Mouse (Mus musculus): ENCODE results near the gene Cdkl5. TPM values are rescaled to one million over a fixed set of nuclear protein-coding genes. Genes with fewer than 3 reads are reported as not detected.

The Cdkl5 gene
- polyA plus RNA-seq, 1 experiment from 2014 or later = 2.2 TPM

DNA sequence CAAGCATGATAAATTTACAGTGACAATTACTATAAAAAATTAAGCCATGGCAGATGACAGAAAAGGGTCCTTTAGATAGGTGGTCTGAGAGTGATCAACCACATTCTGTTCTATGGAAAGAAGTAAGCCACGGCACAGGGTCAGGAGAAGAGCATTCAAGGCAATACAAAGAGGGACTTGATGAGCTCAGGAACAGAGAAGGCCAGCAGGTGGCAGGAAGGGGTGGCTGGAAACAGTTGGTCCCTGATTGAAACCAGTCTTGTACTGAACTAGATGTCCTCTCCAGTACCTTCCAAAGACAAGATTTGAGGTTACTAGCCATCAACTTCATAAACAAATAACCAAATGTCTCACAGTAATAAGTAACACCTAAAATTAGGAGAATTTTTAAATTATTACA is 59.0 kb downstream of the Cdkl5 start:
- no peak for ATAC-seq (ENCODE audit: low read depth)
- WGBS = 63% methylated on average over 1 of the region's 1 CpGs
- H3K9ac ChIP-seq (ENCODE audit: low read length) = no peak overlapping the region
- peaks cover 1% of the 10 kb centered on the region; the same call in 1 of the 2 replicates for H3K9me3 ChIP-seq (ENCODE audit: control insufficient read depth, low read length)
- no peaks in the 10 kb centered on the region for H3K4me1 ChIP-seq (replicated peaks; ENCODE audit: control insufficient read depth, insufficient read depth, low read length)
- H3K36me3 ChIP-seq (ENCODE audit: control insufficient read depth, insufficient read depth, low read length) = no peaks in the 10 kb centered on the region
- no peaks in the 10 kb centered on the region for H3K27me3 ChIP-seq (ENCODE audit: control insufficient read depth, insufficient read depth, low read depth, low read length)
- no peak overlapping the region for H3K27ac ChIP-seq (ENCODE audit: low read length)
- H3K4me2 ChIP-seq (ENCODE audit: low read depth, low read length) = no peak overlapping the region
- H3K4me3 ChIP-seq (ENCODE audit: low read length) = no peak overlapping the region

DNA sequence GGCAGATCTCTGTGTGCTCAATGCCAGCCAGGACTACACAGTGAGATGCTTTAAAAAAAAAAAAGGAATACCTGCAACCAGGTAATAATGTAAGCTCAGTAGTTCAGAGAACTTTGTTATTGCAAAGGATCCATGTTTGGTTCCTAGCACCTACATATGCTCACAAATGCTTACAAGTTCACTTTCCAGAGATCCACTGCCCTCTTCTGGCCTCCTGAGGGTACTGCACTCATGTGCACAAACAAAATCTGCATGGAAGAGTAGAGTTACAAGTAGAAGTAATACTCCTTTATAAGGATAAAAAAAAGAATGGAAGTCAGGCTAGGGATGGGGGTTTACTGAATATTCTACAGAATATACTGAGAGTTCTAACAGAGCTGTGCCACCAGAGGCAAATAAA is 63.8 kb downstream of the Cdkl5 start:
- peaks cover 3% of the 10 kb centered on the region; the same call in 1 of the 2 replicates for H3K9me3 ChIP-seq (ENCODE audit: control insufficient read depth, low read length)
- no peaks in the 10 kb centered on the region for H3K4me1 ChIP-seq (replicated peaks; ENCODE audit: control insufficient read depth, insufficient read depth, low read length)
- H3K27me3 ChIP-seq (ENCODE audit: control insufficient read depth, insufficient read depth, low read depth, low read length) = no peaks in the 10 kb centered on the region
- no peak overlapping the region for H3K9ac ChIP-seq (ENCODE audit: low read length)
- no peak overlapping the region for H3K27ac ChIP-seq (ENCODE audit: low read length)
- H3K36me3 ChIP-seq (ENCODE audit: control insufficient read depth, insufficient read depth, low read length) = no peaks in the 10 kb centered on the region
- ATAC-seq (ENCODE audit: low read depth) = no peak
- no peak overlapping the region for H3K4me2 ChIP-seq (ENCODE audit: low read depth, low read length)
- no peak overlapping the region for H3K4me3 ChIP-seq (ENCODE audit: low read length)

DNA sequence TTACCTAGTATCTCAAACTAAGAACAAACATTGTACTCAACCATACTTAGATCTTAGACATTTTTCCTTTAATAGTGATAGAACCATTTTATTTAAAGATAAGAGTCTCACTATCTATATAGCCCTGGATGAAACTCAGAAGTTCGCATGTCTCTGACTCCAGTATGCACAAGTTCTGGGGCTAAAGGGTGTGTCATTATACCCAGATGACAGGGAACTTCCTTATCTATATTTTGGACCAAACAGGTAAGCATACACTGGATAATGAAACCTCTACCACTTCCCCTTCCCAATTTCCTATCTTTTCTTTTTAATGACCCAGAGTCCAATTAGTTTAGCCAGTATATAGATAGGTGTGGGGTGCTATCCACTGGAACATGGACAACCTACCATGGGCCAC is 65.6 kb downstream of the Cdkl5 start:
- Histone ChIP-seq H3K36me3 (ENCODE audit: control insufficient read depth, insufficient read depth, low read length) (no peaks in the 10 kb centered on the region), H3K27me3 (ENCODE audit: control insufficient read depth, insufficient read depth, low read depth, low read length) (no peaks in the 10 kb centered on the region), H3K4me1 (replicated peaks; ENCODE audit: control insufficient read depth, insufficient read depth, low read length) (no peaks in the 10 kb centered on the region), H3K9me3 (ENCODE audit: control insufficient read depth, low read length) (peaks cover 3% of the 10 kb centered on the region; the same call in 1 of the 2 replicates), H3K9ac (ENCODE audit: low read length) (no peak overlapping the region), H3K4me3 (ENCODE audit: low read length) (no peak overlapping the region), H3K4me2 (ENCODE audit: low read depth, low read length) (no peak overlapping the region), H3K27ac (ENCODE audit: low read length) (no peak overlapping the region)
- ATAC-seq (ENCODE audit: low read depth) = no peak
- 70% methylated on average over 1 of the region's 1 CpGs for WGBS

DNA sequence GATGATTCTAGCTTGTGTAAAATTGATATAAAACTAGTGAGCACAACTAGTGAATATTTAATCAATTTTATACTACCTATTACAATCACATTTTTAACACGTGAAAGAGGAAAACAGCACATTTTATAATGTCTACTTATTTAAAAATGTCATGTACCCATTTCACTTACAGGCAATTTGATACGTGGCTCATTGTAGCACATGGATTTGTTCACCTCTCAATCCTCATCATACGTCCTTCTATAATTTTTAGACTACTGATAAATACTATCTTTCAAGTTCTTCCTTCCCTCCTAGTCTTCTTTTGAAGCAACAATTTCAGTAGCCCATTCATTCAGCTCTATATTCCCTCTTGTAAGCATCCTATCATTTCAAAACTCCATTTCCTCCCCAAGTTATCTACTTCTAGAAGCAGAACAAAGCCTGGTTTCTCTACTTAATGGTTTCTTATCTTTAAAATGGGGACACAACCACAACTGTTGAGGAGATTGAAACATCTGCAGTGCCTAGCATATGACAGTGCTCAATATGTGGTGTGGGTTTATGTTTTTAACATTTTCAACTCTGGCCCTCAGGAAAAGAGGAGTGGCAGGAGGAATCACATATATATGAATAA is 75.4 kb downstream of the Cdkl5 start:
- Histone ChIP-seq H3K27ac (ENCODE audit: low read length) (no peak overlapping the region), H3K4me3 (ENCODE audit: low read length) (no peak overlapping the region), H3K27me3 (ENCODE audit: control insufficient read depth, insufficient read depth, low read depth, low read length) (no peaks in the 10 kb centered on the region), H3K4me1 (replicated peaks; ENCODE audit: control insufficient read depth, insufficient read depth, low read length) (no peaks in the 10 kb centered on the region), H3K9me3 (ENCODE audit: control insufficient read depth, low read length) (no peaks in the 10 kb centered on the region), H3K4me2 (ENCODE audit: low read depth, low read length) (no peak overlapping the region), H3K9ac (ENCODE audit: low read length) (no peak overlapping the region), H3K36me3 (ENCODE audit: control insufficient read depth, insufficient read depth, low read length) (no peaks in the 10 kb centered on the region)
- WGBS = 79% methylated on average over 3 of the region's 3 CpGs
- no peak for ATAC-seq (ENCODE audit: low read depth)

DNA sequence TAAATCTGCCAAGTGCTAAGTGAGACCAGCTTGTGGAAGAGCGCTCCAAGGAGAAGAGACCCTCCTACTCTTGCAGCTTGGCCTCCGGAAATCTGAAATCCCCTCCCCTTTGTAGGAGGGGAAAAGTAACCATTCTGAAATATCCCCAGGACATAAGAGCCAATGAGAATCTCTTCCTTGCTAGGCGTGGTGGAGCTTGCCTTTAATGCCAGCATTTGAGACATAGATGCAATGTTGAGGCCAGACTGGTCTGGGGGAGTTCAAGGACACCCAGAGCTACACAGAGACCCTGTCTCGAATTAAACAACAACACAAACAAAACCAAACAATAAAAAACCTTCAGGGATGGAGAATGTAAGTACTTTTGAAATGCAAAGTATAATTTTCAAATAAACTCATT is 87.6 kb downstream of the Cdkl5 start, which contains the start of gene Gja6:
Gene Gja6 (minus strand): TSS at position 101 of the 400 bp plus-strand sequence.
- no peak within 1 kb of the TSS for H3K27ac ChIP-seq (ENCODE audit: low read length)
- H3K4me3 ChIP-seq (ENCODE audit: low read length) = no peak within 1 kb of the TSS
- H3K9me3 ChIP-seq (ENCODE audit: control insufficient read depth, low read length) = no peaks in the 10 kb centered on the region
- no peaks in the 10 kb centered on the region for H3K4me1 ChIP-seq (replicated peaks; ENCODE audit: control insufficient read depth, insufficient read depth, low read length)
- no peak for ATAC-seq (ENCODE audit: low read depth)
- no peak within 1 kb of the TSS for H3K4me2 ChIP-seq (ENCODE audit: low read depth, low read length)
- WGBS = 59% methylated on average over 4 of the region's 4 CpGs
- H3K9ac ChIP-seq (ENCODE audit: low read length) = no peak within 1 kb of the TSS
- no peaks in the 10 kb centered on the region for H3K36me3 ChIP-seq (ENCODE audit: control insufficient read depth, insufficient read depth, low read length)
- H3K27me3 ChIP-seq (ENCODE audit: control insufficient read depth, insufficient read depth, low read depth, low read length) = no peaks in the 10 kb centered on the region

DNA sequence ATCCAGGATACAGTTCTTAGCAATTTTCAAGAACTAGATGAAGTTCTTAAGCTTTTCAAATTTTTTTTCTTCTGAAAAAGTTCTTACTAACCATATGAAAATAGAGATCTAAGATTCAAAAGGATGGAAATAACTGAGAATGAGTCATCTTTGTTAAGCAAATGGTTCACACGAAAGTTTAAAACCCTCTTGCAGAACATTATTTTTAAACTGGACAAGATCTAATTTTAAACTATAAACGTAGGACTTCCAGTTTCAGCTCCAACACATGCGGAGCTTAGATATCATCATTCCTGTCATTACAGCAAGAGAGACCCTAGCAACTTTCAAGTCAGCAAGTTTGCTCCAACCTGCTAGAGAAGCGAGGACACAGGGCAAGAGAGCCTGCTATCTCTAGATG is 88.0 kb downstream of the Cdkl5 start:
- H3K9ac ChIP-seq (ENCODE audit: low read length) = no peak overlapping the region
- no peak overlapping the region for H3K4me3 ChIP-seq (ENCODE audit: low read length)
- H3K27ac ChIP-seq (ENCODE audit: low read length) = no peak overlapping the region
- no peak overlapping the region for H3K4me2 ChIP-seq (ENCODE audit: low read depth, low read length)
- no peaks in the 10 kb centered on the region for H3K4me1 ChIP-seq (replicated peaks; ENCODE audit: control insufficient read depth, insufficient read depth, low read length)
- H3K36me3 ChIP-seq (ENCODE audit: control insufficient read depth, insufficient read depth, low read length) = no peaks in the 10 kb centered on the region
- WGBS = 68% methylated on average over 4 of the region's 4 CpGs
- ATAC-seq (ENCODE audit: low read depth) = no peak
- H3K27me3 ChIP-seq (ENCODE audit: control insufficient read depth, insufficient read depth, low read depth, low read length) = no peaks in the 10 kb centered on the region
- H3K9me3 ChIP-seq (ENCODE audit: control insufficient read depth, low read length) = no peaks in the 10 kb centered on the region

DNA sequence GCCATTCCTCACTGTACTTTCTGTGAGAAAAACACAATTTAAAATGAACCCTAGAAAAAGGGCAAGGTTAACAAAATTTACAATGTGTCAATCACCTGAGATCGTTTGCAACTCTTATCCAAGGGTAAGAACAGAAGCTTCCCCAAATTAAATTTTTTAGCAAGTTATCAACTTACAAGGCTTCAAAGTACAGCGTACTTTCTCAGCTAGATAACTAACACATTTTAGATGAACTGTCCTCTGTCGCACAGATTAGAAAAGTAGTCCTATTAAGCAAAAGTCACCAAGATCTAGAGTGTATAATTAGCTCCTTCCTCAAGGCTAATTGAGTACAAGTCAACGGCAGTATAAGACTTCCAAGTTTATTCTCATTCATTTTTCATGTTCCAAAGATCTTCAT is 88.6 kb downstream of the Cdkl5 start:
- Histone ChIP-seq H3K9ac (ENCODE audit: low read length) (no peak overlapping the region), H3K4me3 (ENCODE audit: low read length) (no peak overlapping the region), H3K9me3 (ENCODE audit: control insufficient read depth, low read length) (no peaks in the 10 kb centered on the region), H3K4me1 (replicated peaks; ENCODE audit: control insufficient read depth, insufficient read depth, low read length) (no peaks in the 10 kb centered on the region), H3K36me3 (ENCODE audit: control insufficient read depth, insufficient read depth, low read length) (no peaks in the 10 kb centered on the region), H3K4me2 (ENCODE audit: low read depth, low read length) (no peak overlapping the region), H3K27ac (ENCODE audit: low read length) (no peak overlapping the region), H3K27me3 (ENCODE audit: control insufficient read depth, insufficient read depth, low read depth, low read length) (no peaks in the 10 kb centered on the region)
- ATAC-seq (ENCODE audit: low read depth) = no peak
- 65% methylated on average over 4 of the region's 4 CpGs for WGBS

DNA sequence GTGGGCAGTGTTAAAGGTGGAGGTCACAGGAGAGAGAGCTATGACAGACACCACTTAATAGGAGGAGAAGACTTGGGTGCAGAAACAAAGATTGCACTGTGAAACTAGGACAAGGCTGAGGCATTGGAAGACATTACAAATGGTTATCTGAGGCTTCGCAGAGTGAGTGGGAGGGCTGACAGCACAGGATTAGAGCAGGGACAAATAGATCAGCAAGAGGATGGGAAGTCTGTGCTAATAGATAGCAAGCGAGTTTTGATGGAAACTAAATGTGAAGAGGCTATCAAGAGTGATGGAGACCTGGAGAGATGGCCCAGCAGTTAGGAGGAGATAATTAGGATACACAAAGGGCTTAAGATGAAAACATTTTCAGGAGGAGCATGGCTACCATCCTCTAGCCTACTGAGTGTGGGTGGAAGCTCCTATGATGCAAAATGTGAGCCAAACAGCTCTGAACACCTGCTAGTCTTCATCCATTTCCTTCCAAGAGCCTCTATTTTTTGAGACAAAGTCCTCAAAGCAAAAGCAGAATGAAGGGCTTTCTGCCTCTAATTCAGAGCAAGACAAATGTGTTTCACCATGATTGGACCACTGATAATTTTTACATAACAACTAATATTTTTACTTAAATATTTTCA is 89.3 kb downstream of the Cdkl5 start:
- Histone ChIP-seq H3K27ac (ENCODE audit: low read length) (no peak overlapping the region), H3K36me3 (ENCODE audit: control insufficient read depth, insufficient read depth, low read length) (no peaks in the 10 kb centered on the region), H3K4me2 (ENCODE audit: low read depth, low read length) (no peak overlapping the region), H3K9me3 (ENCODE audit: control insufficient read depth, low read length) (no peaks in the 10 kb centered on the region), H3K27me3 (ENCODE audit: control insufficient read depth, insufficient read depth, low read depth, low read length) (no peaks in the 10 kb centered on the region), H3K4me1 (replicated peaks; ENCODE audit: control insufficient read depth, insufficient read depth, low read length) (no peaks in the 10 kb centered on the region), H3K4me3 (ENCODE audit: low read length) (no peak overlapping the region), H3K9ac (ENCODE audit: low read length) (no peak overlapping the region)
- 57% methylated on average over 2 of the region's 2 CpGs for WGBS
- no peak for ATAC-seq (ENCODE audit: low read depth)

DNA sequence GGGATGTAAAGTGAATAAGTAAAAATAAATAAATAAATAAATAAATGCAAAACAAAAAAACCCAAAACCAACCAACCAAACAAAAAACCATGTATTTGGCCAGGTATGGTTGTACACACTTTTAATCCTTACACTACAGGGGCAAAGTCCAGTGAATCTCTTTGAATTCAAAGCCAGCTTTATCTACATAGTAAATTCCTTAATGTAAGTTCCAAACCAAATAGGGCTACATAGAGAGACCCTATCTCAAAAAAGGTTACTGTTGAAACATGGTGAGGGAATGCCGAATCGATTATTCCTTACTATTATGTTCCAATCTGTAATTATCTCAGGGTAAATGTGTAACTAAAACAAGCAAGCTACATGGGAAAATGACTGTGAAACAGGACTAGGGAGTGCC is 93.4 kb downstream of the Cdkl5 start:
- Histone ChIP-seq H3K4me3 (ENCODE audit: low read length) (no peak overlapping the region), H3K4me2 (ENCODE audit: low read depth, low read length) (no peak overlapping the region), H3K27me3 (ENCODE audit: control insufficient read depth, insufficient read depth, low read depth, low read length) (no peaks in the 10 kb centered on the region), H3K4me1 (replicated peaks; ENCODE audit: control insufficient read depth, insufficient read depth, low read length) (no peaks in the 10 kb centered on the region), H3K9ac (ENCODE audit: low read length) (no peak overlapping the region), H3K36me3 (ENCODE audit: control insufficient read depth, insufficient read depth, low read length) (no peaks in the 10 kb centered on the region), H3K9me3 (ENCODE audit: control insufficient read depth, low read length) (no peaks in the 10 kb centered on the region), H3K27ac (ENCODE audit: low read length) (no peak overlapping the region)
- no peak for ATAC-seq (ENCODE audit: low read depth)
- WGBS = 91% methylated on average over 2 of the region's 2 CpGs

All from lung, embryonic 16.5 days (tissue).